Mouse (Mus musculus): ENCODE results near the gene Tbrg1.

Tbrg1 gene

DNA sequence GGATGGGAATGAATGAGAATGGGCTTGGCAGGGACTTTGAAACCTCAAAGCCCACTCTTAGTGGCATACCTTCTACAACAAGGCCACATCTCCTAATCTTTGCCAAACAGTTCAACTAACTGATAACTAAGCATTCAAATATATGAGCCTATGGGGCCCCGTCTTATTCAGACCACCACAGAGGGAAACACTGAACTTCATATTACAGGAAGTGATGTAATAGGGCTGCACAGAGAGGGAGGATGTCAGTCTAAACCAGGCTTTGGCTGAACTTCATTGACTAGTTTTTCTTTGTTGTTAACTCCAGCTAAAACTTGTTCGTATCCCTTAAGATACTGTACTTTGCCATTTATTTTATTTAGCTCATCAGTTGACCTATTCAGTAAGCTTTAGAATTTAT, 27.2 kb downstream of the Tbrg1 start:
- DNase-seq (ENCODE audit: low spot score) = no peak

DNA sequence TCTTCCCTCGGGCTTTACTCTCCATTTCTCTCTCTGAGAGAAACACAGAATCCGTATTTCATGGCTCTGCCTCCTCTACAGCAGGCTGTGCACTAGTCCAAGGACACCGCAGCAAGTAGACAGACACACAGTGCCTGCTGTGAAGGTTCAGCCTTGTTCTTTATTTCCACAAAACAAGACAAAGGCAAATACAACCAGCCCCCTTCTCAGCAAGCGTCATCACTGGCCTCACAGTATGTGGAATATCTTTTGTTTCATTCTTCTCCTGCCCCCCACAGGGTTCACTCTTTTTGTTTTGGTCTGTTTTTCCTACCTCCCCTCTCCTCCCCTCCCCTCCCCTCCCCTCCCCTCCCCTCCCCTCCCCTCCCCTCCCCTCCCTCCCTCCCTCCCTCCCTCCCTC, 28.5 kb downstream of the Tbrg1 start:
- no peak for DNase-seq (ENCODE audit: low spot score)

GRCm38 (mm10) chr9:37627263-37627662, 29.8 kb downstream of the Tbrg1 start:
- no peak for DNase-seq (ENCODE audit: low spot score)

DNA sequence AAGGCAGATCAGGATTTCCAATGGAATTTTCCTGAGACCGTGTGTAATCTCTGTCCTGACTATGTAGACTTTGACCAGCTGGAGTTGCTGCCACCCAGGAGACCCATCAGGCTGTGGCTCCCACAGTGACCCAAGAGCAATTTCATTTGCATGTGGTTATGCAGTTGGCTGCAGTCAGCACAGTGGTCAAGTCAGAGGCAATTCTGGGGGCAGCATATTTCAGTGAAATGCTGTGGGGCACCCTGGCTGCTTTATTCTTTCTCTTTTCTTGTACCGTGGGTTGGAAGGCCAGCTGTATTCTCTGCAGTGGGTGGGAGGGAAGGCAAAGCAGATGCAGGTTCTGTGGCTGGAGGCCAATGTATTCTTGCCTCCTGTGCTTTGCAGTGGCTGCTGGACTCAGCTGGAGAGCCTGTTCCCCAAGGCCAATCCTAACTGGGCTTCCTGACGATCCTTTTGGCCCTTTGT, 31.0 kb downstream of the Tbrg1 start:
- no peak for DNase-seq (ENCODE audit: low spot score)

DNA sequence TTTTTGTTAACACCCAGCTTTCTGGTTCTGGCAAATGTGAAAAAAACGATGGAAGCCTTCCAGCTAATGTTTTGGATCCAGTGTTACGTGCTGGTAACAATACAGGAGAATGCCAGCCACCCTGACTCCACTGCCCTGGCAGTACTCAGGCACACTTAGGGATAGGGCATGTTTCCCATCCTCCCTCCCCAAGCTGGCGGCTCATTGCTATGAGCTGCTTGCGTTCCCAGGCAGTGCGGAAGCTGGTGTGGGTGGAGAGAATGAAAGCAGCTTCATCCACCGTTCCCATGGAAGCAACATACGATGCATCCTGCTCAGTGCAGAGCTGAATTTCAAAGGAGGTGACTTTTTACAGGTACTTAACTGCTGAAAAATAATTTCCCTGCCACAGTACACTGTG, 31.5 kb downstream of the Tbrg1 start:
- DNase-seq (ENCODE audit: low spot score) = no peak

GRCm38 (mm10) chr9:37625129-37625528, 32.0 kb downstream of the Tbrg1 start:
- no peak for DNase-seq (ENCODE audit: low spot score)

DNA sequence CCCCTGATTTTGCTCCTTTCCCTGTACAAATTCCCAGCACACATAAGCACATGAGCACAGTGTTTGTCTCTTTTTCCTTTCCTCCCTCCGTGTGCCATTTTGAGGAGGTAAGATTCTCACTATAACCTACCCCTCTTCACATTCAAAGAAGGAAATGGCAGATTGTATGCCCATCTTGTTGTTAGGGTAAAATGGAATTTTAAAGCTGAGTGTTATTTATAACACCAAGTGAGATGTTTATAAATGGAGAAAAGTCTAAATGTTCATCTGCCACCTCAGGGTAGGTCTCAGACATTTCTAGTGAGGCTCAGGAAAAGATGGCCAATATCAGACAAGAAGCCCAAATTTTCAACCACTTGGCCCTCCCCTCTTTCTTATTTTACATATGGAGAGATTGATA, 32.6 kb downstream of the Tbrg1 start:
- no peak for DNase-seq (ENCODE audit: low spot score)

GRCm38 (mm10) chr9:37623981-37624380, 33.1 kb downstream of the Tbrg1 start:
- no peak for DNase-seq (ENCODE audit: low spot score)

- no peak for DNase-seq (ENCODE audit: low spot score)
These were observed 35.8 kb downstream of the Tbrg1 start for GRCm38 (mm10) chr9:37621290-37621689.

DNA sequence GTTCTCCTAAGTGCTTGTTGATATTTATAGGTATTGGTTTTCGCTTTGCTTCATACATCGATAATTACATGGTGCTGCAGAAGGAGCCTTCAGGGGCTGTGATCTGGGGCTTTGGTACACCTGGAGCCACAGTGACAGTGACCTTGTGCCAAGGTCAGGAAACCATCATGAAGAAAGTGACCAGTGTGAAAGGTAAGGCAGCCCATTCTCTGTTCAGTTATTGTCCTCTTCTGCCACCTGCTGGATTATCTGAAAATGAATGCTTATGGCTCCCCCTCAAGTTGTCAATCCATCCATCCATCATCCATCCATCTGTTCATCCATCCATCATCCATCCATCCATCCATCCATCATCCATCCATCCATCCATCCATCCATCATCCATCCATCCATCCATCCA, 40.3 kb downstream of the Tbrg1 start:
- DNase-seq (ENCODE audit: low spot score) = no peak

DNA sequence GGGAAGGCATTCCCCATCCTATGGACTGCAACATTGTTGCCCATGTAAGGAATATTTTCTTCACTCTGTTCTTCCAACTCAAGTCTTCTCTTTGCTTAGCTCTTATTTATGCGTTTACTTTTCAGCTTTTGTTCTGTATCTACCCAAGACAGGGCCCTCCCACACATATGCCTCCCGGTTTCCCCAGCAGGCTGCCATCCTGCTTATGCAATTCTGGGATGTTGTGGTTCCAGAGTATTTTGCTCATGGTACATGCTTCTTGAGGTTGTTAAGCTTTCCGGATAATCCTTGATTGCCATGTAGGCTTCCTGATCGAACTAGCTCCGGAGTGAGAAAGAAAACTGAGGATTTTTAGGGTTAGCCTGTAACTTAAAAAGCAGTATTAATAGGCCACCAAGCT, 41.9 kb downstream of the Tbrg1 start:
- no peak for DNase-seq (ENCODE audit: low spot score)

DNA sequence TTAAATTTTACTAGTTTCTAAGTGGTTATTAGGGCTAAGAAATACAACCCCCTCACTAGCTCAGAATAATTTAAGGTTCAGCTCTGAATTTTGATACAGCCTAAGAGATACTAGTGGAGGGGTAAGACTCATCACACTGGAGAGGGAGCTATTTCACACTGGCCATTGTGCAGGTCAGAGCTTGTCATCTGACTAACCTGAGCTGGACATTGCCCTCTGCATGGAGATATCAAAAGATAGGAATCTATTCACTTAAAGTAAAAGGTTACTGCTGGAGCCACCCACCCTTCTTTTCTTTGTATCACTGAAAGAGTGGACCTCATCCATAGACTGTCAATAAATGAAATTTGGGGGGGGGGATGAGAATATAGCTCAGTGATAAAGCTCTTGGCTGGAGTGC, 42.8 kb downstream of the Tbrg1 start:
- no peak for DNase-seq (ENCODE audit: low spot score)

DNA sequence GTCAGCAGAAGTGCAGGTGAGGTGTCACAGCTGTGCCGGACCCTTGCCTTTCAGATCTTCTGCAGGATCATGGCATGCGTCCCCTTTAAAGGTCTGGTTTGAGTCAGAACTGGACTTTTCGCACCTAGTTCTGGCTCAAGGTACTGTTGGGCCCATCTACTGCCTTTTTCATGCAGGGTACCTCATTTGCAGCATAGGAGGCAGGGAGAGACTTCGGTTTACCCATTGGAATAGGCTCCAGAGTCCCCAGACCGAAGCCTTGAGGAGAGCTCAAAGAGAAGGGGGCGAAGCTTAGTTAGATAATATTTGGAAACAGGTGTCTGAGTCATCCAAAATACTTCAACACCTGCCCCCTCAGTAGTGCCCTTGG, 43.2 kb downstream of the Tbrg1 start:
- DNase-seq (ENCODE audit: low spot score) = no peak

GRCm38 (mm10) chr9:37613182-37613910, 43.8 kb downstream of the Tbrg1 start, which contains the start of gene Spa17:
TSS of gene Spa17 (minus strand) at chr9:37613722.
- DNase-seq (ENCODE audit: low spot score) = peak; percentile 60

DNA sequence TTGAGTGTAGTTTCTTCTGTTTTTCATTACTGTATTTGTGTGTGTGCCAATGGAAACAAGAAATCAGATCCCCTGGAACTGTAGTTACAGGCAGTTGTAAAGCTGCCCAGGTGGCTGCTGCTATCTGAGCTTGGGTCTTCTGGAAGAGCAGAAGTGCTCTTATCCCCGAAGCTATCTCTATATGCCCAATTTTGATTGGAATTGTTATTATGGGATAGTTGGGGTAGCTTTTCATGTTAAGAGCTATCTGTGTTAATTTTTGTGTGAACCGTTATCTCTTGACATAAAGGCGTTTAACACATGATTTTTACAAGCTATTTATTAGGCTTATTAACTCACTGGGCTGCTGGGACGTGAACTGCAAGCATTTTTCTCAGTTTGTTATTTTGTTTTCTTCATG, 47.6 kb downstream of the Tbrg1 start:
- no peak for DNase-seq (ENCODE audit: low spot score)

- no peak for DNase-seq (ENCODE audit: low spot score)
These were observed 52.0 kb downstream of the Tbrg1 start for GRCm38 (mm10) chr9:37605089-37605488.

DNA sequence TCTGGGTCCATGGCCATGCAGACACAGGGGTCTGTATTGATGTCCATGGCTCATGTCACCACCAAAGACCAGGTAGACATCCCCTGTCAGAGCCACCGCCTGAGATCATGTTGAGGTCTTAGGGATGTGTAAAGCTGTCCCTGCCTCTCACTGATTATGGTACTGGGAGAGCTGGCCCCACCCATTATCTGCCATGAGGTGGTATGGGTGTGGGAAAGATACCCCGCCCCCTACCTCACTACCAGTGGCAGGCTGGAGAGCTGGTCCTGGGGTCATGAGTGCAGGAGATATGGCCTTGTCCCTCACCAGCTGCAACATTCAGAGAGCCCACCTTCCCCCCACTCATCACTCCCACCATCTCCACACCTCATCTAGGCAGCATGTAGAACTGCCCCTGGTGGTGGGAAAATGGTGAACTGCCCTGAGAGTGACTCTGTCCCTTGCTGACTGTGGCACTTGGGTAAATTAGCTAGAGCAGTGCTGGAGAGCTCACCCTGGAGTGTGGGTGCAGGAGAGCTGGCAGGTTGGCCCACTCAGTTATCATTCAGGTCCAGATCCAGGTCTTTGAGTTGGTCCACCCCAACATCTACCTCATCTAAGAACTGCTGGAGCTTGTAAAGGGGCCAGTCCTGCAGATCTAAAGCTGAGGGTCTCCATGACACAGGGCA, 56.4 kb downstream of the Tbrg1 start:
- DNase-seq (ENCODE audit: low spot score) = no peak

Measured in urinary bladder, postnatal 10 days (tissue).